Mouse (Mus musculus): ENCODE measurements at regions not wholly inside any gene's neighbourhood (a gene's known extent, or its start where the extent isn't known, plus 50 kb on each side); places are given as distances from the start of the nearest gene placed in this dataset.

- intact Hi-C loops (cut with DNase I) = no loop called here
Observed at GRCm38 (mm10) chr11:57958233-57958632, 50.6 kb upstream of the Larp1 start.

GRCm38 (mm10) chr11:57956909-57957308 lies 52.0 kb upstream of the Larp1 start:
- intact Hi-C loops (cut with DNase I) = no loop called here

GRCm38 (mm10) chr11:57956076-57956475 lies 52.8 kb upstream of the Larp1 start:
- intact Hi-C loops (cut with DNase I) = no loop called here

GRCm38 (mm10) chr11:57955476-57955875 lies 53.4 kb upstream of the Larp1 start:
- intact Hi-C loops (cut with DNase I) = no loop called here

- intact Hi-C loops (cut with DNase I) = no loop called here
Observed at GRCm38 (mm10) chr11:57954510-57955184, 54.2 kb upstream of the Larp1 start.

- intact Hi-C loops (cut with DNase I) = no loop called here
Observed at GRCm38 (mm10) chr11:57953694-57954093, 55.2 kb upstream of the Larp1 start.

GRCm38 (mm10) chr11:57952619-57953018 lies 56.2 kb upstream of the Larp1 start:
- intact Hi-C loops (cut with DNase I) = no loop called here

GRCm38 (mm10) chr11:57951541-57952326 lies 57.1 kb upstream of the Larp1 start:
- intact Hi-C loops (cut with DNase I) = loop anchor here (2.0 kb wide), 1 partner anchor 105 kb away; no protein-coding TSS in a partner anchor

GRCm38 (mm10) chr11:57950989-57951388 lies 57.9 kb upstream of the Larp1 start:
- intact Hi-C loops (cut with DNase I) = loop anchor here (2.0 kb wide), 1 partner anchor 106 kb away; no protein-coding TSS in a partner anchor

- intact Hi-C loops (cut with DNase I) = no loop called here
Observed at GRCm38 (mm10) chr11:57949067-57949466, 59.8 kb upstream of the Larp1 start.

- intact Hi-C loops (cut with DNase I) = no loop called here
Observed at GRCm38 (mm10) chr11:57947347-57947746, 61.5 kb upstream of the Larp1 start.

GRCm38 (mm10) chr11:57934391-57934850 lies 74.4 kb upstream of the Larp1 start:
- intact Hi-C loops (cut with DNase I) = loop anchor here (2.0 to 5.0 kb wide), 3 partner anchors 67 to 387 kb away; no protein-coding TSS in a partner anchor

- intact Hi-C loops (cut with DNase I) = loop anchor here (5.0 kb wide), 2 partner anchors 66 to 386 kb away; no protein-coding TSS in a partner anchor
Observed at GRCm38 (mm10) chr11:57933065-57933464, 75.8 kb upstream of the Larp1 start.

- intact Hi-C loops (cut with DNase I) = no loop called here
Observed at GRCm38 (mm10) chr11:57929506-57929905, 79.4 kb upstream of the Larp1 start.

GRCm38 (mm10) chr11:57920263-57920662 lies 87.6 kb upstream of the Hand1 start:
- intact Hi-C loops (cut with DNase I) = no loop called here

GRCm38 (mm10) chr11:57918447-57919059 lies 85.9 kb upstream of the Hand1 start:
- intact Hi-C loops (cut with DNase I) = loop anchor here (5.0 kb wide), 1 partner anchor 36 kb away; no protein-coding TSS in a partner anchor

GRCm38 (mm10) chr11:57917974-57918373 lies 85.4 kb upstream of the Hand1 start:
- intact Hi-C loops (cut with DNase I) = loop anchor here (5.0 kb wide), 1 partner anchor 36 kb away; no protein-coding TSS in a partner anchor

GRCm38 (mm10) chr11:57916016-57916415 lies 83.4 kb upstream of the Hand1 start:
- intact Hi-C loops (cut with DNase I) = loop anchor here (5.0 kb wide), 1 partner anchor 34 kb away; no protein-coding TSS in a partner anchor

GRCm38 (mm10) chr11:57913801-57914560 lies 81.4 kb upstream of the Hand1 start:
- intact Hi-C loops (cut with DNase I) = no loop called here

GRCm38 (mm10) chr11:57913020-57913699 lies 80.5 kb upstream of the Hand1 start:
- intact Hi-C loops (cut with DNase I) = no loop called here
